Mouse (Mus musculus) MEL (cell line): ENCODE results near the gene Rplp2. TPM values are rescaled to one million over a fixed set of nuclear protein-coding genes. Genes with fewer than 3 reads are reported as not detected.
A peak's percentile ranks its signal among the peaks of the same experiment; 100 is the strongest.

Source experiments
- DNase-seq: peaks from one replicate; pipeline ENCODE4 v3.0.0; 2011; ENCODE audit warnings: low read depth, low spot score
- H3K27ac ChIP-seq: 2 replicates; pipeline ENCODE4 v1.5.1; 2012; ENCODE audit warnings: low read depth, mild to moderate bottlenecking, control low read depth, low read length, moderate library complexity; ENCODE audit not compliant: control insufficient read depth
- H3K27me3 ChIP-seq, 2 experiments: fragments of 150-350 bp in 1 of 2; sonication (generic) in 1 of 2; 2 replicates each; pipeline ENCODE4 v1.6.1; 2012; ENCODE audit warnings: low read length in 2 of 2, mild to moderate bottlenecking in 2 of 2, improper control_type of control experiment in 1 of 2, moderate library complexity in 1 of 2; ENCODE audit not compliant: insufficient read depth in 2 of 2, control insufficient read depth in 1 of 2
- H3K36me3 ChIP-seq, 2 experiments: 2 replicates each; pipeline ENCODE4 v1.6.1; 2012 to 2014; ENCODE audit warnings: low read length in 2 of 2, improper control_type of control experiment in 1 of 2, inconsistent platforms in 1 of 2, mild to moderate bottlenecking in 1 of 2; ENCODE audit not compliant: insufficient read depth in 2 of 2, control insufficient read depth in 1 of 2
- H3K4me1 ChIP-seq, 2 experiments: fragments of 150-350 bp in 1 of 2; sonication (generic) in 1 of 2; 2 replicates each; pipeline ENCODE4 v1.6.1; 2012; ENCODE audit warnings: low read length in 2 of 2, improper control_type of control experiment in 1 of 2, mild to moderate bottlenecking in 1 of 2; ENCODE audit not compliant: insufficient read depth in 2 of 2, control insufficient read depth in 1 of 2
- H3K4me3 ChIP-seq, 2 experiments: fragments of 150-350 bp in 1 of 2; sonication (generic) in 1 of 2; 2 replicates each; pipeline ENCODE4 v1.5.1; 2012; ENCODE audit warnings: low read depth in 2 of 2, low read length in 2 of 2, mild to moderate bottlenecking in 2 of 2, moderate library complexity in 2 of 2, control low read depth in 1 of 2, improper control_type of control experiment in 1 of 2; ENCODE audit not compliant: control insufficient read depth in 1 of 2, insufficient read depth in 1 of 2
- H3K79me2 ChIP-seq: 2 replicates; pipeline ENCODE4 v1.6.1; 2012; ENCODE audit warnings: mild to moderate bottlenecking, low read length, moderate library complexity; ENCODE audit not compliant: control insufficient read depth, poor library complexity, insufficient read depth
- H3K9ac ChIP-seq: 2 replicates; pipeline ENCODE4 v1.6.1; 2012; ENCODE audit warnings: low read depth, mild to moderate bottlenecking, control low read depth, low read length, moderate library complexity; ENCODE audit not compliant: control insufficient read depth, poor library complexity, severe bottlenecking
- H3K9me3 ChIP-seq: fragments of 150-350 bp; sonication (generic); replicated peaks from 2 replicates; pipeline ENCODE4 v1.6.1; 2012; ENCODE audit warnings: mild to moderate bottlenecking, low read length, improper control_type of control experiment, moderate library complexity; ENCODE audit not compliant: insufficient read depth
- BHLHE40 ChIP-seq: IDR thresholded peaks from 2 replicates; pipeline ENCODE4 v1.6.1; 2012; ENCODE audit warnings: low read depth, mild to moderate bottlenecking, inconsistent platforms, low read length, improper control_type of control experiment, borderline replicate concordance
- CTCF ChIP-seq, 3 experiments: IDR thresholded peaks in 2 of 3; conservative IDR thresholded peaks in 1 of 3; 2 replicates each; pipeline ENCODE4 v1.5.1; 2011 to 2012; ENCODE audit warnings: low read length in 3 of 3, low read depth in 2 of 3, mild to moderate bottlenecking in 2 of 3, improper control_type of control experiment in 1 of 3, inconsistent platforms in 1 of 3, mixed read lengths in 1 of 3, moderate library complexity in 1 of 3; ENCODE audit not compliant: control insufficient read depth in 1 of 3, insufficient read depth in 1 of 3, poor library complexity in 1 of 3, severe bottlenecking in 1 of 3
- E2F4 ChIP-seq: IDR thresholded peaks from 2 replicates; pipeline ENCODE4 v1.6.1; 2011; ENCODE audit warnings: low read depth, low read length, improper control_type of control experiment, borderline replicate concordance
- ELF1 ChIP-seq: IDR thresholded peaks from 2 replicates; pipeline ENCODE4 v1.6.1; 2014; ENCODE audit warnings: low read depth, mild to moderate bottlenecking, inconsistent platforms, low read length, improper control_type of control experiment, moderate library complexity
- EP300 ChIP-seq, 2 experiments: IDR thresholded peaks; 2 replicates each; pipeline ENCODE4 v1.6.1; 2011; ENCODE audit warnings: improper control_type of control experiment in 2 of 2, low read length in 2 of 2, low read depth in 1 of 2, mild to moderate bottlenecking in 1 of 2
- ETS1 ChIP-seq: IDR thresholded peaks from 2 replicates; pipeline ENCODE4 v1.6.1; 2012; ENCODE audit warnings: low read depth, mild to moderate bottlenecking, inconsistent platforms, low read length, improper control_type of control experiment, moderate library complexity
- GABPA ChIP-seq: IDR thresholded peaks from 2 replicates; pipeline ENCODE4 v1.6.1; 2012; ENCODE audit warnings: low read depth, mild to moderate bottlenecking, inconsistent platforms, low read length, improper control_type of control experiment, moderate library complexity
- HCFC1 ChIP-seq: IDR thresholded peaks from 2 replicates; pipeline ENCODE4 v1.6.1; 2012; ENCODE audit warnings: low read depth, mild to moderate bottlenecking, inconsistent platforms, low read length, improper control_type of control experiment, moderate library complexity
- JUND ChIP-seq: IDR thresholded peaks from 2 replicates; pipeline ENCODE4 v1.6.1; 2011; ENCODE audit warnings: low read depth, mild to moderate bottlenecking, improper control_type of control experiment, low read length
- KAT2A ChIP-seq: conservative IDR thresholded peaks from 2 replicates; pipeline ENCODE4 v1.6.1; 2012; ENCODE audit warnings: low read depth, low read length, improper control_type of control experiment, inconsistent platforms
- MAFK ChIP-seq: IDR thresholded peaks from 2 replicates; pipeline ENCODE4 v1.6.1; 2011; ENCODE audit warnings: low read depth, mild to moderate bottlenecking, low read length, improper control_type of control experiment, borderline replicate concordance
- MAX ChIP-seq: IDR thresholded peaks from 2 replicates; pipeline ENCODE4 v1.6.1; 2011; ENCODE audit warnings: low read length, improper control_type of control experiment
- MAZ ChIP-seq: IDR thresholded peaks from 2 replicates; pipeline ENCODE4 v1.6.1; 2012; ENCODE audit warnings: low read depth, mild to moderate bottlenecking, inconsistent platforms, low read length, improper control_type of control experiment
- MEF2A ChIP-seq: IDR thresholded peaks from 2 replicates; pipeline ENCODE4 v1.6.1; 2014; ENCODE audit warnings: low read depth, mild to moderate bottlenecking, inconsistent platforms, low read length, improper control_type of control experiment; ENCODE audit not compliant: poor library complexity, insufficient replicate concordance, severe bottlenecking; ENCODE audit errors: extremely low read depth
- MYB ChIP-seq: IDR thresholded peaks from 2 replicates; pipeline ENCODE4 v1.6.1; 2011; ENCODE audit warnings: mild to moderate bottlenecking, low read depth, low read length, improper control_type of control experiment
- NELFE ChIP-seq: IDR thresholded peaks from 2 replicates; pipeline ENCODE4 v1.6.1; 2011; ENCODE audit warnings: low read depth, low read length, improper control_type of control experiment
- POLR2A ChIP-seq, 2 experiments: IDR thresholded peaks; 2 replicates each; pipeline ENCODE4 v1.6.1; 2011 to 2012; ENCODE audit warnings: low read length in 2 of 2, mild to moderate bottlenecking in 2 of 2, control low read depth in 1 of 2, improper control_type of control experiment in 1 of 2, low read depth in 1 of 2, moderate library complexity in 1 of 2; ENCODE audit not compliant: control insufficient read depth in 1 of 2, insufficient read depth in 1 of 2, poor library complexity in 1 of 2
- POLR2AphosphoS2 ChIP-seq: IDR thresholded peaks from 2 replicates; pipeline ENCODE4 v1.6.1; 2011; ENCODE audit warnings: low read length, improper control_type of control experiment
- RAD21 ChIP-seq: IDR thresholded peaks from 2 replicates; pipeline ENCODE4 v1.6.1; 2011; ENCODE audit warnings: mild to moderate bottlenecking, low read depth, low read length, improper control_type of control experiment
- RCOR1 ChIP-seq: IDR thresholded peaks from 2 replicates; pipeline ENCODE4 v1.6.1; 2012; ENCODE audit warnings: low read depth, mild to moderate bottlenecking, inconsistent platforms, low read length, improper control_type of control experiment
- SIN3A ChIP-seq: IDR thresholded peaks from 2 replicates; pipeline ENCODE4 v1.6.1; 2012; ENCODE audit warnings: low read length, improper control_type of control experiment, inconsistent platforms
- TAL1 ChIP-seq: IDR thresholded peaks from 2 replicates; pipeline ENCODE4 v1.6.1; 2012; ENCODE audit warnings: mild to moderate bottlenecking, inconsistent platforms, low read length, moderate library complexity, mixed read lengths
- TCF12 ChIP-seq: IDR thresholded peaks from 2 replicates; pipeline ENCODE4 v1.6.1; 2014; ENCODE audit warnings: low read depth, mild to moderate bottlenecking, inconsistent platforms, low read length, improper control_type of control experiment, moderate library complexity
- UBTF ChIP-seq: IDR thresholded peaks from 2 replicates; pipeline ENCODE4 v1.6.1; 2012; ENCODE audit warnings: low read depth, mild to moderate bottlenecking, inconsistent platforms, low read length, improper control_type of control experiment, moderate library complexity, borderline replicate concordance; ENCODE audit not compliant: insufficient read depth
- USF1 ChIP-seq: IDR thresholded peaks from 2 replicates; pipeline ENCODE4 v1.6.1; 2014; ENCODE audit warnings: low read depth, mild to moderate bottlenecking, inconsistent platforms, low read length, improper control_type of control experiment, moderate library complexity
- ZKSCAN1 ChIP-seq: IDR thresholded peaks from 2 replicates; pipeline ENCODE4 v1.6.1; 2012; ENCODE audit warnings: low read depth, mild to moderate bottlenecking, inconsistent platforms, low read length, improper control_type of control experiment, moderate library complexity
- ZMIZ1 ChIP-seq: IDR thresholded peaks from 2 replicates; pipeline ENCODE4 v1.6.1; 2012; ENCODE audit warnings: low read depth, mild to moderate bottlenecking, inconsistent platforms, low read length, improper control_type of control experiment, moderate library complexity
- ZNF384 ChIP-seq: IDR thresholded peaks from 2 replicates; pipeline ENCODE4 v1.6.1; 2012; ENCODE audit warnings: low read depth, mild to moderate bottlenecking, inconsistent platforms, low read length, improper control_type of control experiment
- polyA plus RNA-seq, 2 experiments: library from polyadenylated mRNA; stranded (reverse) in 1 of 2; unstranded in 1 of 2; fragments of >175 nt in 1 of 2; fragments of >200 nt in 1 of 2; gene quantifications; 2 replicates each; pipeline versions ENCODE4 v1.2.1 to v1.2.4; 2012; ENCODE audit warnings: low replicate concordance in 2 of 2, low read depth in 1 of 2; ENCODE audit not compliant: insufficient read length in 2 of 2, insufficient read depth in 1 of 2, missing spikeins in 1 of 2
- total RNA-seq: library from RNA; depleted of rRNA; stranded (reverse); fragments of 300-350 nt; gene quantifications from 2 replicates; pipeline ENCODE4 v1.2.3, GENCODE M21; 2012

Gene Rplp2
- total and polyA plus RNA-seq, 3 experiments: 3,503 to 3,690 TPM; not detected in 1

DNA sequence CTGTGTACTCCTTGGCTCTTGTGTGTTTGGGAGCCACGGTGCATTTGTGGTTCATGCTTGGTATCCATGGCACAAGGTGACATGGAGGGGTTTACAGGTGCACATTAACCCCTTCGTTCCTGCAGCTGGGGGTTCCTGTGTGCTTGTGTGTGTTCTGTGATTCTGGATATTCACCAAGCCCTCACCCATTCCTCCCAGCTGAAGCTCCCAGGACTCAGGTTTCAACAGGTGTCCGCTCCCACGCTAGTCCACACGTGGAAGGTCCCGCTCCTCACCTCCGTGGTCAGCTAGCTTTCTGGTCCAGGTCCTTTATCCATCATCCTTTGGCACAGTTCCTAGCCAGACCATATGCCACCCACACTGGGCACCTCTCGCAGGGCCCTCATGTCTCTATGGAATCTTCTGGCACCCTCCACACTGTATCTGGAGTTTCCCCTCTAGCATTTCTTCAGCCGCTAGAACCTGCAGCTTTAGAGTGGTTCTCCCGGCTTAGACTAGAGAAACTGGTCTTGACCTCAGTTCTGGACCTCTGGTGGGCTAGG, 19.5 kb downstream of the Rplp2 start:
- no peaks in the 10 kb centered on the region for H3K9me3 ChIP-seq
- TF ChIP-seq MYB: no peak
- TF ChIP-seq, all 39 proteins: peak for 0
- Histone ChIP-seq H3K4me1 (peaks cover 5 to 25% of the 10 kb centered on the region in 2 experiments), H3K79me2 (peaks cover 11% of the 10 kb centered on the region), H3K4me3 (peak overlapping the region; percentile 87 to 97), H3K36me3 (peaks cover 0 to 9% of the 10 kb centered on the region in 2 experiments; a peak in 2 of 4 replicates), H3K27me3 (no peaks in the 10 kb centered on the region), H3K9ac (peak overlapping the region; percentile 69), H3K27ac (peak overlapping the region; percentile 46)
- DNase-seq: peak; percentile 22

DNA sequence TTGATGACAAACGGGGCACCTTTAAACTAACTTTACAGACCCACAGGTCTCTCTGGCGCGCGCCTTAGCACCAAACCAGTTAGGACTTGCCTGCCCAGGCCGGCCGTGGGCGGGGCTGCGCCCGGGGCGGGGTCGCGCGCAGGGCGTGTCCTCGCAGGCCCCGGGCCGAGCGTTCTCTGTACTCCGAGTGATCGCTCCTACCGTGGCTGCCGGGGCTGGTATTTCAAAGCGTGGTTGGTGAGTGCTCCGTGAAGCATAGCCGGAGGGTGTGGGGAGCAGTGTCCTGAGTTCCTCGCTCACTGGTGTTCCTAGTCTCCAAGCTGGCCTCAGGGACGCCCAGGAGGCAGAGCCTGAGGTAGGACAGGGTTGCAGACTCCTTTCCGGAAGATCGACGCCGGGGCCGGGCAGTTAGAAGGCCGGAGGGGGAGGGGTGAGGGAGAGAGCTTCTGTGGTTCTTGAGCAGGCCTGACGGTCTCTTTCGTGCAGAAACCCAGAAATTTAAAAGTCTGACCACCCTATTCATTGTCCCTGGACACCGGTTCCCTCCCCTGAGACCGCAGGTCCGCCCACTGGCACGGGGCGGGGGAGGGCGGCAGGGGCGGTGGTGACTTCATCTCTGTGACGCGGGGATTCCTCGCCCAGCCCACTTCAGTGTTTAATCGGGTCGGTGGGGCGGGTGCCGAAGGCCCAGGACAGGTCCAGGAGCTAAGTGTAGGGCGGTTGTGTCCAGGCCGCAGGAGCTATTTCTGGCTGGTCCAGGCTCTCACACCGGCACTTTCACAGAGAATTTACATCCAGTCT, 20.3 kb downstream of the Rplp2 start, which contains the start of gene Cd151:
Gene Cd151, plus strand, starts transcription at position 163 of the 801 bp plus-strand sequence.
- H3K9ac ChIP-seq: peak within 1 kb of the TSS; percentile 88
- H3K36me3 ChIP-seq: peaks cover 0 to 9% of the 10 kb centered on the region in 2 experiments; a peak in 2 of 4 replicates
- peaks cover 11% of the 10 kb centered on the region for H3K79me2 ChIP-seq
- peaks cover 5 to 25% of the 10 kb centered on the region in 2 experiments for H3K4me1 ChIP-seq
- peak within 1 kb of the TSS; percentile 92 for H3K27ac ChIP-seq
- H3K27me3 ChIP-seq: no peaks in the 10 kb centered on the region
- peak; percentile 91 for DNase-seq
- peak within 1 kb of the TSS; percentile 87 to 97 for H3K4me3 ChIP-seq
- no peaks in the 10 kb centered on the region for H3K9me3 ChIP-seq
- TF ChIP-seq KAT2A (no peak), UBTF (no peak), TCF12 (0 out of 2 replicates have a peak, but pooled peaks have one; percentile 13), SIN3A (no peak; the same call in 1 of the 2 replicates), ZKSCAN1 (no peak), ZMIZ1 (peak; percentile 42; the same call in 1 of the 2 replicates), EP300 (IDR thresholded peaks at IDR 0.05; ENCODE audit: low read depth in 1 of 2, low read length in 2 of 2) (peak in 1 of 2 experiments; percentile 17; a peak in 1 of 4 replicates), ZNF384 (no peak), TAL1 (no peak), ETS1 (peak; percentile 49; the same call in 1 of the 2 replicates), RCOR1 (no peak), MYB (no peak), CTCF (IDR thresholded peaks at IDR 0.05 in 2 of 3, conservative IDR thresholded peaks at IDR 0.05 in 1 of 3; ENCODE audit: control insufficient read depth in 1 of 3, insufficient read depth in 1 of 3, low read depth in 2 of 3, low read length in 3 of 3, poor library complexity in 1 of 3, severe bottlenecking in 1 of 3) (no peak), NELFE (peak; percentile 56), ELF1 (no peak), MAZ (peak; percentile 75), MEF2A (no peak), USF1 (no peak), MAFK (no peak), E2F4 (no peak), JUND (no peak), POLR2AphosphoS2 (peak; percentile 71), BHLHE40 (peak; percentile 68), GABPA (0 out of 2 replicates have a peak, but pooled peaks have one; percentile 23), HCFC1 (peak; percentile 48; the same call in 1 of the 2 replicates), POLR2A (IDR thresholded peaks at IDR 0.05; ENCODE audit: control insufficient read depth in 1 of 2, insufficient read depth in 1 of 2, low read depth in 1 of 2, low read length in 2 of 2, poor library complexity in 1 of 2) (peak in 1 of 2 experiments; percentile 78; a peak in 2 of 4 replicates), MAX (peak; percentile 37), RAD21 (no peak)
